Mouse (Mus musculus) neural tube, embryonic 11.5 days (tissue): ENCODE measurements around the gene Tnfrsf9. TPM values are rescaled to one million over a fixed set of nuclear protein-coding genes. Genes with fewer than 3 reads are reported as not detected.

Experiments
- ATAC-seq: fragments of 200-750 bp; cut with Nextera tagmentation; 2 replicates; pipeline ENCODE4 v1.8.0; 2017; ENCODE audit warnings: moderate number of reproducible peaks, mild to moderate bottlenecking, moderate TSS enrichment, moderate library complexity; ENCODE audit not compliant: insufficient read depth, low FRiP score, low TSS enrichment
- DNase-seq: peaks from one replicate; pipeline ENCODE4 v3.0.0-alpha.2; 2015; ENCODE audit warnings: low spot score
- H3K27ac ChIP-seq: fragments of 300-500 bp; sonication (generic); 2 replicates; pipeline ENCODE4 v1.5.1; 2014; ENCODE audit warnings: low read depth, mild to moderate bottlenecking, low read length
- H3K27me3 ChIP-seq: fragments of 300-500 bp; sonication (generic); 2 replicates; pipeline ENCODE4 v1.6.1; 2014; ENCODE audit warnings: mild to moderate bottlenecking, low read length, mixed read lengths; ENCODE audit not compliant: control insufficient read depth, insufficient read depth
- H3K36me3 ChIP-seq: fragments of 300-500 bp; sonication (generic); 2 replicates; pipeline ENCODE4 v1.6.1; 2014; ENCODE audit warnings: mild to moderate bottlenecking, low read length, moderate library complexity, mixed read lengths; ENCODE audit not compliant: control insufficient read depth, insufficient read depth
- H3K4me1 ChIP-seq: fragments of 300-500 bp; sonication (generic); 2 replicates; pipeline ENCODE4 v1.6.1; 2014; ENCODE audit warnings: low read length, mixed read lengths; ENCODE audit not compliant: control insufficient read depth, insufficient read depth
- H3K4me2 ChIP-seq: fragments of 300-500 bp; sonication (generic); 2 replicates; pipeline ENCODE4 v1.6.1; 2014; ENCODE audit warnings: low read depth, mild to moderate bottlenecking, moderate library complexity
- H3K4me3 ChIP-seq: fragments of 300-500 bp; sonication (generic); 2 replicates; pipeline ENCODE4 v1.5.1; 2014; ENCODE audit warnings: low read depth, low read length
- H3K9ac ChIP-seq: fragments of 300-500 bp; sonication (generic); 2 replicates; pipeline ENCODE4 v1.6.1; 2014; ENCODE audit warnings: mild to moderate bottlenecking, low read length
- H3K9me3 ChIP-seq: fragments of 300-500 bp; sonication (generic); 2 replicates; pipeline ENCODE4 v1.6.1; 2016; ENCODE audit warnings: low read length; ENCODE audit not compliant: control insufficient read depth
- WGBS: fragments of 180-500 bp; shearing (Covaris S2); extraction: QIAGEN DNeasy Blood & Tissue Kit; methylation state at CpG from one replicate; pipeline ENCODE4 v1.1.7; 2014; 5-methylcytosine and 5-hydroxymethylcytosine counted together
- polyA plus RNA-seq: library from polyadenylated mRNA; unstranded; fragments of >200 nt; fragmentation: Nextera tagmentation; extraction: Ambion mirVana; gene quantifications from 2 replicates; pipeline ENCODE4 v1.2.1, GENCODE M21; 2014

The Tnfrsf9 gene
- polyA plus RNA-seq, 1 experiment from 2014 or later: 0.20 TPM

GRCm38 (mm10) chr4:150888492-150888891, 25.9 kb upstream of the Tnfrsf9 start:
- Histone ChIP-seq H3K9ac (no peak overlapping the region), H3K4me2 (no peak overlapping the region), H3K36me3 (no peaks in the 10 kb centered on the region), H3K4me3 (no peak overlapping the region), H3K4me1 (no peaks in the 10 kb centered on the region), H3K27me3 (no peaks in the 10 kb centered on the region), H3K27ac (no peak overlapping the region), H3K9me3 (no peaks in the 10 kb centered on the region)
- DNase-seq (no peak), ATAC-seq (no peak)
- WGBS: 81% methylated on average over 4 of the region's 4 CpGs

GRCm38 (mm10) chr4:150889273-150889954, 24.9 kb upstream of the Tnfrsf9 start:
- WGBS: 44% methylated on average over 20 of the region's 20 CpGs
- H3K4me2 ChIP-seq: no peak overlapping the region
- DNase-seq (no peak), ATAC-seq (no peak)
- no peak overlapping the region for H3K27ac ChIP-seq
- H3K27me3 ChIP-seq: no peaks in the 10 kb centered on the region
- H3K9me3 ChIP-seq: no peaks in the 10 kb centered on the region
- H3K4me1 ChIP-seq: no peaks in the 10 kb centered on the region
- H3K9ac ChIP-seq: no peak overlapping the region
- H3K4me3 ChIP-seq: no peak overlapping the region
- no peaks in the 10 kb centered on the region for H3K36me3 ChIP-seq

- Histone ChIP-seq H3K27ac (no peak overlapping the region), H3K4me1 (no peaks in the 10 kb centered on the region), H3K4me3 (no peak overlapping the region), H3K36me3 (no peaks in the 10 kb centered on the region), H3K4me2 (no peak overlapping the region), H3K9me3 (no peaks in the 10 kb centered on the region), H3K27me3 (no peaks in the 10 kb centered on the region), H3K9ac (no peak overlapping the region)
- no peak for DNase-seq
- 69% methylated on average over 13 of the region's 13 CpGs for WGBS
- ATAC-seq: no peak
Observed at GRCm38 (mm10) chr4:150889955-150890315, 24.4 kb upstream of the Tnfrsf9 start.

- H3K4me3 ChIP-seq: no peak overlapping the region
- no peak for DNase-seq
- H3K27me3 ChIP-seq: no peaks in the 10 kb centered on the region
- H3K4me2 ChIP-seq: no peak overlapping the region
- ATAC-seq: no peak
- 79% methylated on average over 5 of the region's 5 CpGs for WGBS
- no peaks in the 10 kb centered on the region for H3K4me1 ChIP-seq
- no peak overlapping the region for H3K9ac ChIP-seq
- H3K36me3 ChIP-seq: no peaks in the 10 kb centered on the region
- H3K9me3 ChIP-seq: no peaks in the 10 kb centered on the region
- no peak overlapping the region for H3K27ac ChIP-seq
Observed at GRCm38 (mm10) chr4:150891308-150891707, 23.1 kb upstream of the Tnfrsf9 start.

- no peak overlapping the region for H3K4me3 ChIP-seq
- ATAC-seq (no peak), DNase-seq (no peak)
- 70% methylated on average over 8 of the region's 8 CpGs for WGBS
- no peak overlapping the region for H3K9ac ChIP-seq
- H3K4me1 ChIP-seq: no peaks in the 10 kb centered on the region
- peaks cover 11% of the 10 kb centered on the region for H3K36me3 ChIP-seq
- no peaks in the 10 kb centered on the region for H3K27me3 ChIP-seq
- no peak overlapping the region for H3K27ac ChIP-seq
- no peak overlapping the region for H3K4me2 ChIP-seq
- no peaks in the 10 kb centered on the region for H3K9me3 ChIP-seq
Observed at GRCm38 (mm10) chr4:150894718-150895501, 19.5 kb upstream of the Tnfrsf9 start.

- no peaks in the 10 kb centered on the region for H3K9me3 ChIP-seq
- no peaks in the 10 kb centered on the region for H3K27me3 ChIP-seq
- no peaks in the 10 kb centered on the region for H3K4me1 ChIP-seq
- H3K27ac ChIP-seq: no peak overlapping the region
- H3K4me2 ChIP-seq: no peak overlapping the region
- 92% methylated on average over 26 of the region's 26 CpGs for WGBS
- no peak overlapping the region for H3K4me3 ChIP-seq
- peaks cover 15% of the 10 kb centered on the region for H3K36me3 ChIP-seq
- DNase-seq (no peak), ATAC-seq (no peak)
- H3K9ac ChIP-seq: no peak overlapping the region
Observed at GRCm38 (mm10) chr4:150896896-150897624, 17.3 kb upstream of the Tnfrsf9 start.

- H3K4me2 ChIP-seq: no peak overlapping the region
- no peaks in the 10 kb centered on the region for H3K9me3 ChIP-seq
- no peak for ATAC-seq
- H3K36me3 ChIP-seq: peaks cover 15% of the 10 kb centered on the region
- DNase-seq: peak; percentile 76
- no peak overlapping the region for H3K27ac ChIP-seq
- H3K9ac ChIP-seq: no peak overlapping the region
- WGBS: 62% methylated on average over 13 of the region's 13 CpGs
- H3K27me3 ChIP-seq: no peaks in the 10 kb centered on the region
- H3K4me3 ChIP-seq: no peak overlapping the region
- H3K4me1 ChIP-seq: no peaks in the 10 kb centered on the region
Observed at GRCm38 (mm10) chr4:150898716-150899365, 15.5 kb upstream of the Tnfrsf9 start.

GRCm38 (mm10) chr4:150900486-150900885, 13.9 kb upstream of the Tnfrsf9 start:
- Histone ChIP-seq H3K4me1 (no peaks in the 10 kb centered on the region), H3K36me3 (peaks cover 17% of the 10 kb centered on the region), H3K27ac (no peak overlapping the region), H3K9ac (no peak overlapping the region), H3K4me2 (no peak overlapping the region), H3K4me3 (no peak overlapping the region), H3K27me3 (no peaks in the 10 kb centered on the region), H3K9me3 (no peaks in the 10 kb centered on the region)
- ATAC-seq (no peak), DNase-seq (no peak)
- 97% methylated on average over 13 of the region's 13 CpGs for WGBS
